Mouse (Mus musculus) myocyte (in vitro differentiated cells): Measurements from ENCODE around the gene Epn1.

Experiments
- CEBPB ChIP-seq: IDR thresholded peaks from 2 replicates; pipeline ENCODE4 v1.6.1; 2011; ENCODE audit warnings: mild to moderate bottlenecking, moderate library complexity; ENCODE audit not compliant: poor library complexity, insufficient read depth, severe bottlenecking
- E2F4 ChIP-seq: IDR thresholded peaks from one replicate; pipeline ENCODE4 v1.6.1; 2011; ENCODE audit warnings: mild to moderate bottlenecking, control low read depth, moderate library complexity; ENCODE audit not compliant: insufficient read depth
- POLR2A ChIP-seq: IDR thresholded peaks from one replicate; pipeline ENCODE4 v1.6.1; 2011; ENCODE audit warnings: low read depth, mild to moderate bottlenecking, control low read depth, moderate library complexity; ENCODE audit not compliant: insufficient read length
- REST ChIP-seq: IDR thresholded peaks from one replicate; pipeline ENCODE4 v1.6.1; 2011; ENCODE audit warnings: mild to moderate bottlenecking, control low read depth, moderate library complexity; ENCODE audit not compliant: insufficient read depth, insufficient read length
- USF1 ChIP-seq: IDR thresholded peaks from one replicate; pipeline ENCODE4 v1.6.1; 2011; ENCODE audit warnings: low read depth, mild to moderate bottlenecking, control low read depth, moderate library complexity

GRCm38 (mm10) chr7:5125549-5126406 is 45.7 kb downstream of the Epn1 start, which contains the start of gene Rasl2-9:
- TF ChIP-seq CEBPB (no peak), REST (no peak), POLR2A (no peak), E2F4 (no peak), USF1 (no peak)
